Mouse (Mus musculus): ENCODE measurements around the gene Gnpda2. TPM values are rescaled to one million over a fixed set of nuclear protein-coding genes. Genes with fewer than 3 reads are reported as not detected.
A peak's percentile ranks its signal among the peaks of the same experiment; 100 is the strongest.

Gnpda2 gene
- polyA plus RNA-seq, 1 experiment from 2014 or later, result 50.0 TPM

GRCm38 (mm10) chr5:69542489-69542888 lies 49.7 kb downstream of the Gnpda2 start, which contains the start of gene Yipf7:
Gene Yipf7 (minus strand): TSS chr5:69542648.
- Histone ChIP-seq H3K36me3 (ENCODE audit: control insufficient read depth, insufficient read depth, low read length) (no peaks in the 10 kb centered on the region), H3K4me1 (ENCODE audit: control insufficient read depth in 2 of 2, insufficient read depth in 2 of 2, low read length in 2 of 2) (peaks cover 0 to 11% of the 10 kb centered on the region in 2 experiments; a peak in 2 of 4 replicates), H3K27ac (replicated peaks in 1 of 2; ENCODE audit: control insufficient read depth in 1 of 2, insufficient read depth in 1 of 2, low read depth in 2 of 2, low read length in 2 of 2) (peak within 1 kb of the TSS; percentile 51 to 72; a peak in 3 of 4 replicates), H3K27me3 (ENCODE audit: control insufficient read depth, insufficient read depth, low read length) (no peaks in the 10 kb centered on the region), H3K9ac (ENCODE audit: low read length) (peak within 1 kb of the TSS; percentile 41; the same call in 1 of the 2 replicates), H3K4me3 (ENCODE audit: control insufficient read depth in 1 of 2, insufficient read depth in 1 of 2, low read depth in 1 of 2, low read length in 2 of 2) (no peak within 1 kb of the TSS), H3K4me2 (ENCODE audit: low read length) (peak within 1 kb of the TSS; percentile 55), H3K9me3 (ENCODE audit: control insufficient read depth, low read length) (no peaks in the 10 kb centered on the region)
- no peak for ATAC-seq (ENCODE audit: insufficient number of reproducible peaks, insufficient read depth, low FRiP score, low read depth)
- 28% methylated on average over 4 of the region's 4 CpGs for WGBS

- no peak overlapping the region for H3K9ac ChIP-seq (ENCODE audit: low read length)
- ATAC-seq (ENCODE audit: insufficient number of reproducible peaks, insufficient read depth, low FRiP score, low read depth), result no peak
Measured at GRCm38 (mm10) chr5:69541680-69542079, 50.5 kb downstream of the Gnpda2 start.

DNA sequence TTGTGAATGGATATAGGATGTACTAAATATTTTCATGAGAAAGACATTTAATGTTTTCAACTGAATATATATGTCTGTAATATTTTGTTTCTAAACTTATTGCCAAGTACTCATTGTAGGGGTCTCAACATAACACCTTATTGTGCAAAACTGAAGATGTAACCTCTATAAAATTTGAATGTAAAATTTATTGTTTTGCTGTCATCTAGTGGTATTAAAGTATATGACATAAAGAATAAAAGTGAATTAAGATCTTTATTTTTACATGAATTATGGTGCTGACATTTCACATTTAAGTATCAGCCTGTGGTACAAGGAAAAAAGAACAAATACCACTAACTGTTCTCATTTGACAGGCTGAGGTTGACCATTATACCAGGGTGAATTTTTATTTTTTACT lies 68.2 kb downstream of the Gnpda2 start:
- H3K4me3 ChIP-seq (ENCODE audit: control insufficient read depth in 1 of 2, insufficient read depth in 1 of 2, low read depth in 1 of 2, low read length in 2 of 2), result no peak overlapping the region
- no peaks in the 10 kb centered on the region for H3K36me3 ChIP-seq (ENCODE audit: control insufficient read depth, insufficient read depth, low read length)
- no peaks in the 10 kb centered on the region for H3K27me3 ChIP-seq (ENCODE audit: control insufficient read depth, insufficient read depth, low read length)
- no peak overlapping the region for H3K4me2 ChIP-seq (ENCODE audit: low read length)
- no peak for ATAC-seq (ENCODE audit: insufficient number of reproducible peaks, insufficient read depth, low FRiP score, low read depth)
- H3K27ac ChIP-seq (replicated peaks in 1 of 2; ENCODE audit: control insufficient read depth in 1 of 2, insufficient read depth in 1 of 2, low read depth in 2 of 2, low read length in 2 of 2), result no peak overlapping the region
- H3K4me1 ChIP-seq (ENCODE audit: control insufficient read depth in 2 of 2, insufficient read depth in 2 of 2, low read length in 2 of 2), result no peaks in the 10 kb centered on the region
- no peak overlapping the region for H3K9ac ChIP-seq (ENCODE audit: low read length)
- no peaks in the 10 kb centered on the region for H3K9me3 ChIP-seq (ENCODE audit: control insufficient read depth, low read length)

More at GRCm38 (mm10) chr5:69541680-69542079, 50.5 kb downstream of the Gnpda2 start:
- Histone ChIP-seq H3K4me3 (ENCODE audit: control insufficient read depth in 1 of 2, insufficient read depth in 1 of 2, low read depth in 1 of 2, low read length in 2 of 2) (no peak overlapping the region), H3K27me3 (ENCODE audit: control insufficient read depth, insufficient read depth, low read length) (no peaks in the 10 kb centered on the region), H3K4me1 (ENCODE audit: control insufficient read depth in 2 of 2, insufficient read depth in 2 of 2, low read length in 2 of 2) (peaks cover 0 to 11% of the 10 kb centered on the region in 2 experiments; a peak in 2 of 4 replicates), H3K9me3 (ENCODE audit: control insufficient read depth, low read length) (no peaks in the 10 kb centered on the region), H3K4me2 (ENCODE audit: low read length) (peak overlapping the region; percentile 55), H3K27ac (replicated peaks in 1 of 2; ENCODE audit: control insufficient read depth in 1 of 2, insufficient read depth in 1 of 2, low read depth in 2 of 2, low read length in 2 of 2) (no peak overlapping the region; a peak in 1 of 4 replicates), H3K36me3 (ENCODE audit: control insufficient read depth, insufficient read depth, low read length) (no peaks in the 10 kb centered on the region)
- 71% methylated on average over 1 of the region's 1 CpGs for WGBS

Other genes with a start within 250 kb of the Gnpda2 start
- gene Yipf7, start 49.7 kb downstream of the Gnpda2 start, polyA plus RNA-seq (2014; fragmentation: Nextera tagmentation; extraction: Ambion mirVana), result 13.6 and 16.4 TPM in 2 replicates
- gene Guf1, start 35.4 kb downstream of the Gnpda2 start, polyA plus RNA-seq (2014; fragmentation: Nextera tagmentation; extraction: Ambion mirVana), result 38.3 and 38.6 TPM in 2 replicates